Mouse (Mus musculus): ENCODE data around the gene Psmb4.
"Not testable (repeated sequence)": the region's sequence is repeated elsewhere in the genome, so short reads cannot be mapped to it uniquely, and the experiment has no call there.

DNA sequence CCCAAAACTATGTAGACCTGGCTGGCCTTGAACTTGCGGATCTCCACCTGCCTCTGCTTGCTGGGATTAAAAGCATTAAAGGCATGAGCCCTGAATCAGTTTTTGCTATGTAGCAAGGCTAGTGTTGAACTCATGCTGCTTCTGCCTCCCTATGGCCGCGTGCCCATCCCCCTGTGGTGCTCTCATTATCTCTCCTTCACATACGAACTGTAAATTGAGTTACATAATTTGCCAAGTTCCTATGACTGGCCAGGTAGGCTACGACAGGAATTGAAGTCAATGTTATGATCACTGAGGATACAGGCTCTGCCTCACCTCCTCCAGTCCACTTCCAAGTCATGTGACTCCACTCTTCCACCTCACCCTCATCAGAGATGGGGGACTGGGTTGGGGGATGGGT, 49.4 kb upstream of the Psmb4 start:
- TF ChIP-seq GATA1 (IDR thresholded peaks at IDR 0.05; ENCODE audit: borderline replicate concordance, low read length); FLI1 (IDR thresholded peaks at IDR 0.05; ENCODE audit: low read length): not testable (repeated sequence)

All from megakaryocyte, embryonic 14.5 days (primary cell).